In the genomic region with DNA sequence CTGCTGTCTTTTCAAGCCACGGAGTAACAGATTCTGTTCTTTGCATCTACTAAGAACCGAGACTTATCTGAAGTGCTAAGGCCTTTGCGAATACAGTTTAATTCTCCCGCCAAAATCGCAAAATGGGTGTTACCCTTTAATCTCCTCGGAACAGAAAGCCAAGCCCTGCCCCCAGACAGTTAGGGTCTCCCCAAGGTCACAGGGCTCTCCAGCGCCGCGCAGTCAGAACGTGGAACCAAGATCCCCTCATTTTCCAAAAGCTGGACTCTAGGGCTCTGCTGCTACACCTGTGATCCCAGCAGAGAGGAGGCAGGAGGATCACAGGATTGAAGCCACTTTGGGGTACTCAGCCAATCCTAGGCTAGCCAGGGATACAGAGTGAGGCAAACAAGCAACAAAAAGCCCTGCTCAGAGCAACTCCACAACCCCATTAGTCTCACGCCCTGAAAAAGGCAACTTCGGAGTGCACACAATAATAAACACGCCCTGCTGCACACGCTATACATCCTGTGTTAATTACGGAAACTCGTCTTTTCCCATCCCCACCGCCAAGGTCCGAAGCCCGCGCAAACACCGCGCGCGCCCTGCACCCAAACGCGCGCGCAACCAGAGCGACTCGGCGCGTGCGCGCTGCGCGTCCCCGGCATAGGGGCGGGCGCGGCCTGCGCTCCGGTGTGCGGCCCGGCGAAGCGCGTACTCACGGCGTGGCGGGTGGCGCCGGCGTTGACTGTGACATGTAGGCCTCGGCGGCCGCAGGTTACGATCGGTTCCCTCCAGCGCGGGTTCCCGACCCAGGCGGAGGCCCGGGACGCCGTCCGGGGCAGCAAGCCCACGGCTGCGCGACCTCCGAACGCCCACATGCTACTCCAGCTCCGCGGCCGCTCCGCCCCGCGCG, we compare ENCODE assay signal across 7 mouse cellular contexts. TPM values are rescaled to one million over a fixed set of nuclear protein-coding genes. Genes with fewer than 3 reads are reported as not detected.
DNase-seq lines count a peak whose midpoint lies in the region; ATAC-seq lines count a peak whose summit lies in the region.

No protein-coding gene starts in this region.

- H3K4me1 ChIP-seq in intestine, embryonic 15.5 days (replicated peaks): 0 out of 2 replicates have a peak, but pooled peaks cover 3% of the 10 kb centered on the region
- H3K4me1 ChIP-seq in midbrain, embryonic 10.5 days: peaks cover 12% of the 10 kb centered on the region

- H3K27me3 ChIP-seq in intestine, embryonic 15.5 days (replicated peaks): no peaks in the 10 kb centered on the region
- H3K27me3 ChIP-seq in midbrain, embryonic 10.5 days (ENCODE audit: low read depth, poor library complexity, severe bottlenecking): no peaks in the 10 kb centered on the region

- peak overlapping the region; percentile 92 for H3K27ac ChIP-seq in intestine, embryonic 15.5 days
- H3K27ac ChIP-seq in midbrain, embryonic 10.5 days (replicated peaks): peak overlapping the region; percentile 94

- under 1% methylated on average over 65 of the region's 78 CpGs for WGBS in intestine, embryonic 15.5 days
- WGBS in midbrain, embryonic 10.5 days: under 1% methylated on average over 78 of the region's 78 CpGs

- H3K9me3 ChIP-seq in intestine, embryonic 15.5 days: no peaks in the 10 kb centered on the region
- no peaks in the 10 kb centered on the region for H3K9me3 ChIP-seq in midbrain, embryonic 10.5 days (replicated peaks)

- intact Hi-C loops in left cerebral cortex, postnatal 36 days (cut with DNase I): loop anchor here (5.0 kb wide), 2 partner anchors 342 to 592 kb away; no protein-coding TSS in a partner anchor

- H3K9ac ChIP-seq in intestine, embryonic 15.5 days: peak overlapping the region; percentile 81

- peak; percentile 79 to 81 for DNase-seq in adrenal gland, adult 18-20 months (ENCODE audit: low spot score in 2 of 2)
- peak; percentile 89 for DNase-seq in embryo, embryonic 10.5 days (ENCODE audit: low spot score)
- peak; percentile 78 for DNase-seq in gastrocnemius, postnatal 25 days
- DNase-seq in left cerebral cortex, postnatal 36 days (ENCODE audit: low spot score in 2 of 2): peak; percentile 82 to 83
- DNase-seq in midbrain, embryonic 10.5 days (ENCODE audit: low spot score): peak; percentile 83
- peak; percentile 32 to 59 for DNase-seq in right cerebral cortex, postnatal 36 days (ENCODE audit: low spot score in 2 of 2)

- H3K4me2 ChIP-seq in intestine, embryonic 15.5 days (replicated peaks): peak overlapping the region; percentile 87

- no peaks in the 10 kb centered on the region for H3K36me3 ChIP-seq in intestine, embryonic 15.5 days
- H3K36me3 ChIP-seq in midbrain, embryonic 10.5 days: peaks cover 20% of the 10 kb centered on the region

- peak; percentile 83 for ATAC-seq in intestine, embryonic 15.5 days

- peak overlapping the region; percentile 68 for H3K4me3 ChIP-seq in intestine, embryonic 15.5 days (replicated peaks)
- H3K4me3 ChIP-seq in midbrain, embryonic 10.5 days: peak overlapping the region; percentile 72

RNA-seq across cellular contexts. Expression of gene Fxn, which starts 0.5 kb away (rescaled TPM):
- total RNA-seq in adrenal gland, adult 18-20 months (2021): 10 to 100 TPM; 13.4 to 14.8 TPM
- total RNA-seq in gastrocnemius, postnatal 25 days (2021): 10 to 100 TPM; 19.6 to 20.2 TPM
- polyA plus RNA-seq in intestine, embryonic 15.5 days (2015; fragmentation: Nextera tagmentation; extraction: Ambion mirVana): 41.1 and 42.3 TPM in 2 replicates
- total RNA-seq in left cerebral cortex, postnatal 36 days (2021): 1 to 10 TPM; 6.7 to 7.3 TPM
- 54.3 and 55.9 TPM in 2 replicates for polyA plus RNA-seq in midbrain, embryonic 10.5 days (2016; fragmentation: Nextera tagmentation; extraction: Ambion mirVana)

RNA-seq across cellular contexts. Expression of gene Tjp2, which starts 55.1 kb away (rescaled TPM):
- total RNA-seq in adrenal gland, adult 18-20 months (2021): 10 to 100 TPM in 1 of 2 experiments, 1 to 10 TPM in 1; 6.3 to 10.5 TPM
- 1 to 10 TPM; 4.4 to 4.8 TPM for total RNA-seq in gastrocnemius, postnatal 25 days (2021)
- polyA plus RNA-seq in intestine, embryonic 15.5 days (2015; fragmentation: Nextera tagmentation; extraction: Ambion mirVana): 41.2 and 41.7 TPM in 2 replicates
- 10 to 100 TPM; 17.1 TPM for total RNA-seq in left cerebral cortex, postnatal 36 days (2021)
- 27.2 and 30.8 TPM in 2 replicates for polyA plus RNA-seq in midbrain, embryonic 10.5 days (2016; fragmentation: Nextera tagmentation; extraction: Ambion mirVana)

Comparison
In these comparisons a context has a peak if more than half of its experiments do, and no peak if none do; other contexts are left out.
1. Peak in every context shown above with its lines: DNase-seq, ATAC-seq, H3K4me3 ChIP-seq and H3K27ac ChIP-seq.